Mouse (Mus musculus): ENCODE data around the gene Rom1.

DNA sequence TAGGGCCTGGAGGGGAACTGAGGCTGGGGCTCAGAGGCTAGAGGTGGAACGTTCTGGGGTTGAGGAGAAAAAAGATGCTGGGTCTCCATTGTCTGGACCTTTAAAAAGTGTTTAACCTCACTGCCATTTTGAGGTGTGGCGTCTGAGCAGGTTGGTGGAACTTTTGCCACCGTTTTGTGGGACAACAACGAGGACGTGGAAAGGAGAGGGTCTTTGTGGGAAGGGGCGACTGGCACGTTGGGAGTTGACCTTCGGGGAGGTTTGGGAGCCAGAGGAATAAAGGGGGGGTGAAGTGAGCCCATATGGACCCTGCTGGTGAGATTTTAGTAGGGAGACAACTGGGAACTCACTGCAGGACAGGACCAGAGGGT is 38.2 kb upstream of the Rom1 start:
- TF ChIP-seq USF1 (IDR thresholded peaks at IDR 0.05; ENCODE audit: low read depth) (no peak), POLR2A (IDR thresholded peaks at IDR 0.05; ENCODE audit: insufficient read length, low read depth) (no peak), CEBPB (IDR thresholded peaks at IDR 0.05; ENCODE audit: insufficient read depth, poor library complexity, severe bottlenecking) (no peak), MYOD1 (IDR thresholded peaks at IDR 0.05; ENCODE audit: control insufficient read depth in 1 of 3, insufficient read length in 2 of 3, low read depth in 2 of 3) (no peak), E2F4 (IDR thresholded peaks at IDR 0.05; ENCODE audit: insufficient read depth) (no peak), MAX (IDR thresholded peaks at IDR 0.05; ENCODE audit: low read depth) (no peak), MYOG (IDR thresholded peaks at IDR 0.05; ENCODE audit: control insufficient read depth in 1 of 3, insufficient read depth in 1 of 3, insufficient read length in 2 of 3, low read depth in 2 of 3) (no peak), SRF (IDR thresholded peaks at IDR 0.05; ENCODE audit: control insufficient read depth, insufficient read length, low read depth) (no peak), TCF12 (IDR thresholded peaks at IDR 0.05; ENCODE audit: insufficient read depth, poor library complexity, severe bottlenecking) (no peak), POLR2AphosphoS2 (IDR thresholded peaks at IDR 0.05; ENCODE audit: insufficient read length, low read depth) (no peak), REST (IDR thresholded peaks at IDR 0.05; ENCODE audit: insufficient read depth, insufficient read length) (no peak)

Data from myocyte (in vitro differentiated cells).